Mouse (Mus musculus): ENCODE measurements around the gene Fam111a. TPM values are rescaled to one million over a fixed set of nuclear protein-coding genes. Genes with fewer than 3 reads are reported as not detected.

Gene Fam111a
- polyA plus RNA-seq, 1 experiment: 17.4 TPM

GRCm38 (mm10) chr19:12564197-12564596 lies 18.7 kb downstream of the Fam111a start:
- Histone ChIP-seq H3K79me3 (ENCODE audit: low read depth) (no peaks in the 10 kb centered on the region), H3K4me3 (ENCODE audit: insufficient read depth, poor library complexity, severe bottlenecking) (no peak overlapping the region), H3K36me3 (ENCODE audit: control insufficient read depth, insufficient read depth) (no peaks in the 10 kb centered on the region), H3K27me3 (ENCODE audit: control insufficient read depth, insufficient read depth, insufficient read length) (no peaks in the 10 kb centered on the region), H3K79me2 (ENCODE audit: control insufficient read depth, insufficient read depth) (no peaks in the 10 kb centered on the region), H3ac (ENCODE audit: control insufficient read depth, insufficient read length, low read depth) (no peak overlapping the region)
- no peak for TF ChIP-seq FOSL1 (IDR thresholded peaks at IDR 0.05; ENCODE audit: insufficient read depth, low read length, poor library complexity, severe bottlenecking)
- no peak for TF ChIP-seq MAX (IDR thresholded peaks at IDR 0.05)
- TF ChIP-seq MYOG (IDR thresholded peaks at IDR 0.05; ENCODE audit: control insufficient read depth, extremely low read depth, insufficient read length): no peak
- TF ChIP-seq USF1 (IDR thresholded peaks at IDR 0.05; ENCODE audit: low read depth): no peak
- TF ChIP-seq MYOD1 (IDR thresholded peaks at IDR 0.05; ENCODE audit: control insufficient read depth, insufficient read length, low read depth): no peak
- no peak for TF ChIP-seq CEBPB (IDR thresholded peaks at IDR 0.05; ENCODE audit: low read depth)
- no peak for TF ChIP-seq CTCF (IDR thresholded peaks at IDR 0.05; ENCODE audit: control insufficient read depth, insufficient read depth, insufficient read length)

DNA sequence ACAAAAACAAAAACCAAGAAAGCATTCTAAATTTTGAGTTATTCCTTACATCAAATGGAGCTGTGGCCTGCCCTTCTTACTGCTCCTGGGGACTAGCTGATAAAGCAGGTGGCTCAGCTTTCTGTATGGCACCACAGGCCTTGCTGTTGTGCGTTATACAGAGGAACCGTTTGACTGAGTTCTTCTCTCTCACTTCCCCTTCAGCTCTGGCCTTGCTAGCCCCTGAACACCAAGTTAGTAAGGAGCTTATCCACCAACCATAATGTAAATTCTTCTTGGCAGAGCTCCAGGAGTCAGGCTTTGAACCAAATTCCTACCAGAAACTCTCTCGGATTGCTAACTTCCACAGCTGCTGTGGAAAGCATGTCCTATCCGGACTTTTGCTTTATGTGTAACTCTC lies 21.5 kb downstream of the Fam111a start:
- H3K79me2 ChIP-seq (ENCODE audit: control insufficient read depth, insufficient read depth): no peaks in the 10 kb centered on the region
- no peak overlapping the region for H3K4me3 ChIP-seq (ENCODE audit: insufficient read depth, poor library complexity, severe bottlenecking)
- H3K27me3 ChIP-seq (ENCODE audit: control insufficient read depth, insufficient read depth, insufficient read length): no peaks in the 10 kb centered on the region
- H3K36me3 ChIP-seq (ENCODE audit: control insufficient read depth, insufficient read depth): no peaks in the 10 kb centered on the region
- no peak for TF ChIP-seq CTCF (IDR thresholded peaks at IDR 0.05; ENCODE audit: control insufficient read depth, insufficient read depth, insufficient read length)
- no peak for TF ChIP-seq USF1 (IDR thresholded peaks at IDR 0.05; ENCODE audit: low read depth)
- no peak for TF ChIP-seq CEBPB (IDR thresholded peaks at IDR 0.05; ENCODE audit: low read depth)
- no peak for TF ChIP-seq FOSL1 (IDR thresholded peaks at IDR 0.05; ENCODE audit: insufficient read depth, low read length, poor library complexity, severe bottlenecking)
- no peak overlapping the region for H3ac ChIP-seq (ENCODE audit: control insufficient read depth, insufficient read length, low read depth)
- H3K79me3 ChIP-seq (ENCODE audit: low read depth): no peaks in the 10 kb centered on the region

- no peaks in the 10 kb centered on the region for H3K27me3 ChIP-seq (ENCODE audit: control insufficient read depth, insufficient read depth, insufficient read length)
- no peak overlapping the region for H3ac ChIP-seq (ENCODE audit: control insufficient read depth, insufficient read length, low read depth)
- peaks cover 8% of the 10 kb centered on the region for H3K79me3 ChIP-seq (ENCODE audit: low read depth)
- H3K4me3 ChIP-seq (ENCODE audit: insufficient read depth, poor library complexity, severe bottlenecking): no peak overlapping the region
- H3K79me2 ChIP-seq (ENCODE audit: control insufficient read depth, insufficient read depth): peaks cover 24% of the 10 kb centered on the region
- TF ChIP-seq MYOG (IDR thresholded peaks at IDR 0.05; ENCODE audit: control insufficient read depth, extremely low read depth, insufficient read length) (no peak), MAX (IDR thresholded peaks at IDR 0.05) (no peak), FOSL1 (IDR thresholded peaks at IDR 0.05; ENCODE audit: insufficient read depth, low read length, poor library complexity, severe bottlenecking) (no peak), MYOD1 (IDR thresholded peaks at IDR 0.05; ENCODE audit: control insufficient read depth, insufficient read length, low read depth) (no peak), CEBPB (IDR thresholded peaks at IDR 0.05; ENCODE audit: low read depth) (no peak), USF1 (IDR thresholded peaks at IDR 0.05; ENCODE audit: low read depth) (no peak), CTCF (IDR thresholded peaks at IDR 0.05; ENCODE audit: control insufficient read depth, insufficient read depth, insufficient read length) (no peak)
- H3K36me3 ChIP-seq (ENCODE audit: control insufficient read depth, insufficient read depth): peaks cover 4% of the 10 kb centered on the region
Observed at GRCm38 (mm10) chr19:12570866-12571265, 25.3 kb downstream of the Fam111a start.

GRCm38 (mm10) chr19:12571687-12572086 lies 26.1 kb downstream of the Fam111a start:
- Histone ChIP-seq H3K27me3 (ENCODE audit: control insufficient read depth, insufficient read depth, insufficient read length) (no peaks in the 10 kb centered on the region), H3K4me3 (ENCODE audit: insufficient read depth, poor library complexity, severe bottlenecking) (no peak overlapping the region), H3K36me3 (ENCODE audit: control insufficient read depth, insufficient read depth) (peaks cover 10% of the 10 kb centered on the region), H3ac (ENCODE audit: control insufficient read depth, insufficient read length, low read depth) (no peak overlapping the region), H3K79me2 (ENCODE audit: control insufficient read depth, insufficient read depth) (peaks cover 32% of the 10 kb centered on the region), H3K79me3 (ENCODE audit: low read depth) (peaks cover 17% of the 10 kb centered on the region)
- TF ChIP-seq CTCF (IDR thresholded peaks at IDR 0.05; ENCODE audit: control insufficient read depth, insufficient read depth, insufficient read length) (no peak), CEBPB (IDR thresholded peaks at IDR 0.05; ENCODE audit: low read depth) (no peak), MYOD1 (IDR thresholded peaks at IDR 0.05; ENCODE audit: control insufficient read depth, insufficient read length, low read depth) (no peak), MYOG (IDR thresholded peaks at IDR 0.05; ENCODE audit: control insufficient read depth, extremely low read depth, insufficient read length) (no peak), USF1 (IDR thresholded peaks at IDR 0.05; ENCODE audit: low read depth) (no peak), FOSL1 (IDR thresholded peaks at IDR 0.05; ENCODE audit: insufficient read depth, low read length, poor library complexity, severe bottlenecking) (no peak), MAX (IDR thresholded peaks at IDR 0.05) (no peak)

- Histone ChIP-seq H3K27me3 (ENCODE audit: control insufficient read depth, insufficient read depth, insufficient read length) (no peaks in the 10 kb centered on the region), H3K4me3 (ENCODE audit: insufficient read depth, poor library complexity, severe bottlenecking) (no peak overlapping the region), H3K79me2 (ENCODE audit: control insufficient read depth, insufficient read depth) (peaks cover 42% of the 10 kb centered on the region), H3K79me3 (ENCODE audit: low read depth) (peaks cover 27% of the 10 kb centered on the region), H3K36me3 (ENCODE audit: control insufficient read depth, insufficient read depth) (peaks cover 21% of the 10 kb centered on the region), H3ac (ENCODE audit: control insufficient read depth, insufficient read length, low read depth) (no peak overlapping the region)
- TF ChIP-seq FOSL1 (IDR thresholded peaks at IDR 0.05; ENCODE audit: insufficient read depth, low read length, poor library complexity, severe bottlenecking) (no peak), USF1 (IDR thresholded peaks at IDR 0.05; ENCODE audit: low read depth) (no peak), MAX (IDR thresholded peaks at IDR 0.05) (no peak), CEBPB (IDR thresholded peaks at IDR 0.05; ENCODE audit: low read depth) (no peak), MYOG (IDR thresholded peaks at IDR 0.05; ENCODE audit: control insufficient read depth, extremely low read depth, insufficient read length) (no peak), CTCF (IDR thresholded peaks at IDR 0.05; ENCODE audit: control insufficient read depth, insufficient read depth, insufficient read length) (no peak), MYOD1 (IDR thresholded peaks at IDR 0.05; ENCODE audit: control insufficient read depth, insufficient read length, low read depth) (no peak)
Observed at GRCm38 (mm10) chr19:12572614-12573265, 27.2 kb downstream of the Fam111a start.

All from C2C12 (cell line).